Mouse (Mus musculus) cortical plate, adult 2 months (tissue): Measurements from ENCODE around the gene 1500009C09Rik.

Experiments
- CTCF ChIP-seq: fragments of 200-500 bp; IDR thresholded peaks from 2 replicates; pipeline ENCODE4 v1.5.1; 2011; ENCODE audit warnings: mild to moderate bottlenecking, control low read depth, low read length; ENCODE audit not compliant: insufficient read depth; ENCODE audit errors: extremely low read depth
- POLR2A ChIP-seq: fragments of 200-500 bp; IDR thresholded peaks from 2 replicates; pipeline ENCODE4 v1.6.1; 2011; ENCODE audit warnings: mild to moderate bottlenecking, low read length, control low read depth; ENCODE audit not compliant: insufficient read depth; ENCODE audit errors: extremely low read depth

DNA sequence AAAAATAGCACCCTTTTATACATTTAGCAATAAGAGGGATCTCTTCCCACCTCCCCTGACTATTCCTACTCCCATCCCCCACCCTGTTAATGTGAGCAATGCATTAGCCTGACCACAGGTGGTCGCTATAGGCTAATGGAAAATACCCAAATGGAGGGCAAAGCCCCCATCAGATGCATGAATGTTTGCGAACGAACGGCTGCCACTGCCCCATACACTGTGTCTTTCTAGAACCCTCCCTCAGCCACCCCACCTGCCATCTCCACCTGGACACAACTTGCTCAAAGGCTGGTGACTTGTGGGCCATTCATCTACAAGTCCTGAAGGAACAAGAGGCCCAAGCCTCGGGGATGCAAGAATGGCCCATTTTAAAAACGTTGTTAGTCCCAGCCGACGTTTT, 41.9 kb downstream of the 1500009C09Rik start:
- TF ChIP-seq POLR2A (no peak), CTCF (peak; percentile 48; the same call in 1 of the 2 replicates)
